Mouse (Mus musculus) thymus, adult 2 months (tissue): Measurements from ENCODE around the gene Sipa1l1. TPM values are rescaled to one million over a fixed set of nuclear protein-coding genes. Genes with fewer than 3 reads are reported as not detected.

Experiments
- DNase-seq: peaks from one replicate; pipeline ENCODE4 v3.0.0; 2021
- H3K27ac ChIP-seq: fragments of 200-500 bp; 2 replicates; pipeline ENCODE4 v1.5.1; 2012; ENCODE audit warnings: low read length, control low read depth; ENCODE audit not compliant: control insufficient read depth, insufficient read depth
- H3K27me3 ChIP-seq: fragments of 200-500 bp; 2 replicates; pipeline ENCODE4 v1.6.1; 2012; ENCODE audit warnings: mild to moderate bottlenecking, low read length, moderate library complexity, mixed read lengths; ENCODE audit not compliant: control insufficient read depth, insufficient read depth
- H3K36me3 ChIP-seq: fragments of 200-500 bp; 2 replicates; pipeline ENCODE4 v1.6.1; 2012; ENCODE audit warnings: mild to moderate bottlenecking, low read length, moderate library complexity; ENCODE audit not compliant: control insufficient read depth, insufficient read depth
- H3K4me1 ChIP-seq: fragments of 200-500 bp; replicated peaks from 2 replicates; pipeline ENCODE4 v1.6.1; 2012; ENCODE audit warnings: low read length; ENCODE audit not compliant: control insufficient read depth, insufficient read depth
- H3K4me3 ChIP-seq: fragments of 200-500 bp; 2 replicates; pipeline ENCODE4 v1.5.1; 2012; ENCODE audit warnings: mild to moderate bottlenecking, low read length, control low read depth, moderate library complexity; ENCODE audit not compliant: control insufficient read depth, insufficient read depth
- CTCF ChIP-seq: fragments of 200-500 bp; IDR thresholded peaks from 2 replicates; pipeline ENCODE4 v1.5.1; 2012; ENCODE audit warnings: mild to moderate bottlenecking, control low read depth, low read length, moderate library complexity, borderline replicate concordance; ENCODE audit not compliant: control insufficient read depth, poor library complexity, insufficient read depth; ENCODE audit errors: extremely low read depth
- POLR2A ChIP-seq: fragments of 200-500 bp; IDR thresholded peaks from 2 replicates; pipeline ENCODE4 v1.6.1; 2012; ENCODE audit warnings: mild to moderate bottlenecking, low read length, control low read depth, moderate library complexity; ENCODE audit not compliant: control insufficient read depth, poor library complexity, insufficient read depth; ENCODE audit errors: extremely low read depth
- WGBS: fragments of 180-500 bp; shearing (Covaris S2); methylation state at CpG from one replicate; pipeline ENCODE4 v1.1.7; 2018; 5-methylcytosine and 5-hydroxymethylcytosine counted together
- polyA plus RNA-seq: library from polyadenylated mRNA; depleted of rRNA; stranded (reverse); fragments of >200 nt; gene quantifications from 2 replicates; pipeline ENCODE4 v1.2.3, GENCODE M21; 2012

The Sipa1l1 gene
- polyA plus RNA-seq, 1 experiment = 43.7 TPM

DNA sequence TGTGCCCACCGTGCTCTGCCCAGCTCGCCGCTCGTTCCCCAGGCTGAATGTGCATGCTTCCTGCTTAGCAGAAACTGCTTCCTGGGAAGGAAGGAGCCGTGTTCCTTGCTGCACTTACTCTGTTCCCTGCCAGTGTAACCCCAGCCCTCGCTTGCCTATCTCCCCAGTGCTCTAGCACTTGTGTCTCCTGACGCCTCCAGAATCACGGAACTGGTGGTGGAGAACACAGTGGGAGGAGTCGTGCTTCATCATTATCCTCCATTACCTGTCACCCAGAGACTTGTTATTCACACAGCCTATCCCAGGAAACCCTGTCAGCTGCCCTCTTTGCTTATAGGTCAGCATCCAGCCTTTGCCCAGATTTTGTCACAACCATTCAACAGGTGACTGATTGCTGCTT is 259.3 kb downstream of the Sipa1l1 start:
- no peak for DNase-seq
- Histone ChIP-seq H3K4me1 (no peaks in the 10 kb centered on the region), H3K27me3 (no peaks in the 10 kb centered on the region), H3K36me3 (peaks cover 20% of the 10 kb centered on the region), H3K27ac (no peak overlapping the region), H3K4me3 (no peak overlapping the region)
- no peak for TF ChIP-seq POLR2A
- TF ChIP-seq CTCF = no peak
- WGBS = 96% methylated on average over 9 of the region's 9 CpGs

DNA sequence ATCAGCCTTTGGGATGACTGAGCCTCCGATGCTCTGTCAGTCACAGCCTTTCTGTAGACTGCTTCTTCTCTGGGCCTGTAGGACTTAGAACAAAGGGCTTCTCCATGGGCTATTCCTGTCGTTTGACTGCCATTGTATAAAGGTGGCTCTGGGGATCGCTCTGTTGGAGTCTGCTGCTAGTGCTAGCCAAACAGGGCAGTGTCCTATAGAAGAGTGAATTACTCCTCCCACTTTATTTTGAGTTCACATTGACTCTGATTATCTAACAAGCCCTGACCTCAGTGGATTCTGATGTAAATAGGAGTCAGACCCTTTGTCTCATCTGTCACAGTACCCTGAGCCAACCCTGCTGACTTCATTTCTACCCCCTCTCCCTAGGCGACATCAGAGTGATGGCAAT is 264.2 kb downstream of the Sipa1l1 start:
- Histone ChIP-seq H3K36me3 (peaks cover 23% of the 10 kb centered on the region), H3K27me3 (no peaks in the 10 kb centered on the region), H3K27ac (no peak overlapping the region), H3K4me1 (no peaks in the 10 kb centered on the region), H3K4me3 (no peak overlapping the region)
- TF ChIP-seq POLR2A (no peak), CTCF (no peak)
- no peak for DNase-seq
- 98% methylated on average over 4 of the region's 4 CpGs for WGBS

DNA sequence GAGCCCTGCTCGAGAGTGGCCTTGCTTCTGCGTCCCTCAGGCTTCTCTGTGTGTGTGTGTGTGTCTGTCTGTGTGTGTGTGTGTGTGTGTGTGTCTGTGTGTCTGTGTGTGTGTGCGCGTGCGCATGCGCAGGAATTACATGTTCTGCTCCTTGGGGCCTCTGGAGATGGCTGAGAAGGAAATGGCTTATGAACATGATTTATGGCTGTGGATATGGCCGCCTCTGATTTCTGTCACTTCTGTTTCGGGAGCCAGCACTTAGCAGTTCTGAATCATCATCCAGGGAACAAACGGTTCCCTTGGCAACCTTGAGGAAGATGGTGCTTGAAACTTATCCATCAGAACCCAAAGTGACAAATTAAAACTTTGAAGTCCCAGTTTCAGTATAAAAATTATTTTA is 265.5 kb downstream of the Sipa1l1 start:
- H3K27me3 ChIP-seq = no peaks in the 10 kb centered on the region
- WGBS = 96% methylated on average over 9 of the region's 9 CpGs
- DNase-seq = no peak
- no peak overlapping the region for H3K27ac ChIP-seq
- TF ChIP-seq POLR2A (no peak), CTCF (no peak)
- peaks cover 29% of the 10 kb centered on the region for H3K36me3 ChIP-seq
- no peaks in the 10 kb centered on the region for H3K4me1 ChIP-seq
- H3K4me3 ChIP-seq = no peak overlapping the region

DNA sequence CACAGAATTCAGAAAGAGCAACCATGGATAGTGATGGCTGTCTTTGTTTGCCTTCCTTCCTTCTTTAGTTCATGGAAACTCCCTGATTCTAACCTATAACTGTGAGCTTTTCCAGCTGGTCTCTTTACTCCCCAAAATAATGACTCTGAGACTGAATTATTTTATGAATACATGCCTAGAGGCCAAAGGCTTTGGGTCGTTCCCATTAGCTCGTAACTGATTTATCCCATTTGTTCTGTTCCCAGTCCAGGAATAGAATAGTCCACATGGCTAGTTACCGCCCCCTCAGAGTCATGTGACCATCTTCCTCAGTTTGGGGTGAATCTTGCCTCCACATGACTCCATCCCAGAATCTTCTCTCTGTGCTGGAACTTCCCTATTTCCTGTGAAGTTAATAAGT is 272.4 kb downstream of the Sipa1l1 start:
- Histone ChIP-seq H3K27ac (no peak overlapping the region), H3K4me3 (no peak overlapping the region), H3K4me1 (no peaks in the 10 kb centered on the region), H3K27me3 (no peaks in the 10 kb centered on the region), H3K36me3 (peaks cover 37% of the 10 kb centered on the region)
- no peak for DNase-seq
- TF ChIP-seq CTCF (no peak), POLR2A (no peak)
- 96% methylated on average over 3 of the region's 3 CpGs for WGBS

- Histone ChIP-seq H3K27ac (no peak overlapping the region), H3K36me3 (peaks cover 30% of the 10 kb centered on the region), H3K27me3 (no peaks in the 10 kb centered on the region), H3K4me3 (no peak overlapping the region), H3K4me1 (no peaks in the 10 kb centered on the region)
- 88% methylated on average over 8 of the region's 8 CpGs for WGBS
- DNase-seq = no peak
- no peak for TF ChIP-seq POLR2A
- no peak for TF ChIP-seq CTCF
Measured at GRCm38 (mm10) chr12:82446609-82447024, 277.5 kb downstream of the Sipa1l1 start.

GRCm38 (mm10) chr12:82448129-82448815 is 279.2 kb downstream of the Sipa1l1 start:
- Histone ChIP-seq H3K4me3 (no peak overlapping the region), H3K36me3 (peaks cover 24% of the 10 kb centered on the region), H3K4me1 (no peaks in the 10 kb centered on the region), H3K27me3 (no peaks in the 10 kb centered on the region), H3K27ac (no peak overlapping the region)
- no peak for TF ChIP-seq CTCF
- TF ChIP-seq POLR2A = no peak
- WGBS = 74% methylated on average over 9 of the region's 9 CpGs
- no peak for DNase-seq

- H3K4me1 ChIP-seq = no peaks in the 10 kb centered on the region
- 99% methylated on average over 2 of the region's 2 CpGs for WGBS
- TF ChIP-seq CTCF (no peak), POLR2A (no peak)
- no peak for DNase-seq
- no peaks in the 10 kb centered on the region for H3K27me3 ChIP-seq
- no peak overlapping the region for H3K27ac ChIP-seq
- peaks cover 9% of the 10 kb centered on the region for H3K36me3 ChIP-seq
- H3K4me3 ChIP-seq = no peak overlapping the region
Measured at GRCm38 (mm10) chr12:82452428-82452827, 283.3 kb downstream of the Sipa1l1 start.

GRCm38 (mm10) chr12:82454415-82454814 is 285.3 kb downstream of the Sipa1l1 start:
- WGBS = 87% methylated on average over 6 of the region's 6 CpGs

More at GRCm38 (mm10) chr12:82454415-82454814, 285.3 kb downstream of the Sipa1l1 start:
- DNase-seq = no peak
- Histone ChIP-seq H3K4me3 (no peak overlapping the region), H3K27me3 (no peaks in the 10 kb centered on the region), H3K4me1 (no peaks in the 10 kb centered on the region), H3K36me3 (0 out of 2 replicates have a peak, but pooled peaks cover 5% of the 10 kb centered on the region), H3K27ac (no peak overlapping the region)
- TF ChIP-seq CTCF = no peak
- no peak for TF ChIP-seq POLR2A
